Mouse (Mus musculus) olfactory bulb, adult 2 months (tissue): ENCODE data around the gene Ibsp. TPM values are rescaled to one million over a fixed set of nuclear protein-coding genes. Genes with fewer than 3 reads are reported as not detected.

Experiments
- H3K27ac ChIP-seq: fragments of 200-500 bp; 2 replicates; pipeline ENCODE4 v1.5.1; 2012; ENCODE audit warnings: low read depth, low read length; ENCODE audit not compliant: insufficient read depth
- H3K4me1 ChIP-seq: fragments of 200-500 bp; 2 replicates; pipeline ENCODE4 v1.6.1; 2012; ENCODE audit warnings: low read length; ENCODE audit not compliant: control insufficient read depth, insufficient read depth
- H3K4me3 ChIP-seq: fragments of 200-500 bp; 2 replicates; pipeline ENCODE4 v1.5.1; 2012; ENCODE audit warnings: mild to moderate bottlenecking, low read depth, low read length, moderate library complexity; ENCODE audit not compliant: insufficient read depth
- CTCF ChIP-seq: fragments of 200-500 bp; IDR thresholded peaks from 2 replicates; pipeline ENCODE4 v1.5.1; 2012; ENCODE audit warnings: low read depth, mild to moderate bottlenecking, low read length, moderate library complexity; ENCODE audit not compliant: insufficient read depth
- POLR2A ChIP-seq: fragments of 200-500 bp; IDR thresholded peaks from 2 replicates; pipeline ENCODE4 v1.6.1; 2012; ENCODE audit warnings: mild to moderate bottlenecking, low read depth, low read length, moderate library complexity; ENCODE audit not compliant: insufficient read depth
- WGBS: fragments of 180-500 bp; shearing (Covaris S2); methylation state at CpG from one replicate; pipeline ENCODE4 v1.1.7; 2018; 5-methylcytosine and 5-hydroxymethylcytosine counted together
- polyA plus RNA-seq: library from polyadenylated mRNA; stranded (reverse); fragments of >200 nt; gene quantifications from 2 replicates; pipeline ENCODE4 v1.2.4, GENCODE M21; 2012; ENCODE audit warnings: low replicate concordance; ENCODE audit not compliant: missing spikeins, insufficient read depth, insufficient read length

The Ibsp gene
- polyA plus RNA-seq, 1 experiment = not detected

- H3K27ac ChIP-seq = no peak overlapping the region
- H3K4me1 ChIP-seq = peaks cover 5% of the 10 kb centered on the region
- H3K4me3 ChIP-seq = no peak overlapping the region
- WGBS = 71% methylated on average over 4 of the region's 4 CpGs
- no peak for TF ChIP-seq CTCF
- no peak for TF ChIP-seq POLR2A
Observed at GRCm38 (mm10) chr5:104337491-104337890, 38.5 kb downstream of the Ibsp start.

GRCm38 (mm10) chr5:104339009-104339408, 40.0 kb downstream of the Ibsp start:
- Histone ChIP-seq H3K27ac (no peak overlapping the region), H3K4me3 (no peak overlapping the region), H3K4me1 (peaks cover 5% of the 10 kb centered on the region)
- TF ChIP-seq CTCF = no peak
- no peak for TF ChIP-seq POLR2A
- 81% methylated on average over 5 of the region's 5 CpGs for WGBS

GRCm38 (mm10) chr5:104339706-104340512, 40.9 kb downstream of the Ibsp start:
- TF ChIP-seq CTCF = peak; percentile 46; the same call in 1 of the 2 replicates
- no peak for TF ChIP-seq POLR2A
- Histone ChIP-seq H3K4me3 (no peak overlapping the region), H3K27ac (no peak overlapping the region), H3K4me1 (peaks cover 2% of the 10 kb centered on the region)
- WGBS = 16% methylated on average over 14 of the region's 14 CpGs

- TF ChIP-seq CTCF (no peak), POLR2A (no peak)
- Histone ChIP-seq H3K4me3 (no peak overlapping the region), H3K27ac (no peak overlapping the region), H3K4me1 (peaks cover 2% of the 10 kb centered on the region)
- 85% methylated on average over 4 of the region's 4 CpGs for WGBS
Observed at GRCm38 (mm10) chr5:104340513-104340829, 41.5 kb downstream of the Ibsp start.

- Histone ChIP-seq H3K4me3 (no peak overlapping the region), H3K4me1 (peaks cover 2% of the 10 kb centered on the region), H3K27ac (no peak overlapping the region)
- WGBS = 33% methylated on average over 6 of the region's 6 CpGs
- TF ChIP-seq POLR2A (no peak), CTCF (no peak)
Observed at GRCm38 (mm10) chr5:104342881-104343280, 43.9 kb downstream of the Ibsp start.

- Histone ChIP-seq H3K27ac (no peak overlapping the region), H3K4me3 (no peak overlapping the region), H3K4me1 (peaks cover 2% of the 10 kb centered on the region)
- 74% methylated on average over 9 of the region's 9 CpGs for WGBS
- TF ChIP-seq POLR2A (no peak), CTCF (no peak)
Observed at GRCm38 (mm10) chr5:104344526-104345240, 45.7 kb downstream of the Ibsp start.

GRCm38 (mm10) chr5:104345241-104345630, 46.3 kb downstream of the Ibsp start:
- H3K4me3 ChIP-seq = no peak overlapping the region
- TF ChIP-seq POLR2A = no peak
- TF ChIP-seq CTCF = no peak
- H3K27ac ChIP-seq = no peak overlapping the region
- no peaks in the 10 kb centered on the region for H3K4me1 ChIP-seq
- WGBS = 80% methylated on average over 6 of the region's 6 CpGs

GRCm38 (mm10) chr5:104351041-104351440, 52.1 kb downstream of the Ibsp start:
- Histone ChIP-seq H3K4me1 (peaks cover 4% of the 10 kb centered on the region; the same call in 1 of the 2 replicates), H3K27ac (no peak overlapping the region), H3K4me3 (no peak overlapping the region)
- 41% methylated on average over 1 of the region's 1 CpGs for WGBS
- no peak for TF ChIP-seq CTCF
- TF ChIP-seq POLR2A = no peak

- TF ChIP-seq CTCF = no peak
- no peak for TF ChIP-seq POLR2A
- 57% methylated on average over 5 of the region's 5 CpGs for WGBS
- Histone ChIP-seq H3K4me3 (no peak overlapping the region), H3K27ac (no peak overlapping the region), H3K4me1 (peaks cover 4% of the 10 kb centered on the region; the same call in 1 of the 2 replicates)
Observed at GRCm38 (mm10) chr5:104351874-104352273, 52.9 kb downstream of the Ibsp start.
